Mouse (Mus musculus): Measurements from ENCODE around the gene Dnah7a.

DNA sequence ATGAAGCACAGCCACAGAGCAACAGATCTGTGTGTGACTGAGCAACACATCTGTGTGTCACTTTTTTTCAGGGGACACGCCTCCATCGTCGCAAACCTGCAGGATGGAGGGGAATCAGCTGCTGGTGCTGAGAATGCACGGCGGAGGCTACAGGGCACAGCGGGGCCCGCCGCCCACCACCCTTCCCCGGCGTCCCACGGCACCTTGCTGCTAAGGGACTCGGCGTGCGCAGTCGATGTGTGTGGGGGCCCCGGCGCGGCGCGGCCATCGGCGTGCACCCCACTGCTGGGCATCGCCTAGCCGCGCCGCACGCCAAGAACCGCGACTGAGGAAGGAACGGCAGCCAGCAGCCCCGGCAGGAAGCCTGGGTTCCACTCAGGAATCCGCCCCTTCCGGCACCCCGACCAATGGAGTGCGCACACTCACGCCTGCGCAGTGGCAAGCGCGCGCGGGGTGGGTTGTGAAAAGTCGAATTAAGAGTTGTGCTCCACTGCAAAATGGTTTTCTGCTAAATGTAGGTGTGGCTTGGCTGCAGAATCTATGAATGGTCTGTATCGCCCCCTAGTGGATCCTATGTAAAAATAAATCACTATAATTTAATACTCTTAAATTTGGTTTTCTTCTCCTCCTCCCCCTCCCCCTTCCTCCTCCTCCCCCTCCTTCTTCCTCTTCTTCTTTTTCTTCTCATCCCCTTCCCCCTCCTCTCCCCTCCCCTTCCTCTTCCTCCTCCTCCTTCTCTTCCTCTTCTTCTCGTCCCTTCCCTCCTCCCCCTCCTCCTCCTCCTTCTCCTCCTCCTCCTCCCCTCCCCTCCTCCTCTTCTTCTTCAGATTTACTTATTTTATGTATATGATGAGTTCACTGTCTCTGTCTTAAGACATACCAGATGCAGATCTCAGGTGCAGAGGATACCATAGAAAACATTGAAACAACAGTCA, 354.0 kb downstream of the Dnah7a start, which contains the start of the genes Asdurf, Gm28551 and Asnsd1:
- TF ChIP-seq GATA1 (IDR thresholded peaks at IDR 0.05; ENCODE audit: borderline replicate concordance, low read length), result no peak
- TF ChIP-seq FLI1 (IDR thresholded peaks at IDR 0.05; ENCODE audit: low read length), result no peak

All from megakaryocyte, embryonic 14.5 days (primary cell).